Mouse (Mus musculus): ENCODE measurements at regions not wholly inside any gene's neighbourhood (a gene's known extent, or its start where the extent isn't known, plus 50 kb on each side); places are given as distances from the start of the nearest gene placed in this dataset.

- no peaks in the 10 kb centered on the region for H3K36me3 ChIP-seq (ENCODE audit: control insufficient read depth, insufficient read depth, low read length)
- WGBS: 68% methylated on average over 1 of the region's 1 CpGs
- no peaks in the 10 kb centered on the region for H3K4me1 ChIP-seq (ENCODE audit: control insufficient read depth, insufficient read depth, insufficient read length)
- TF ChIP-seq POLR2A (IDR thresholded peaks at IDR 0.05; ENCODE audit: low read depth, low read length) (no peak), CTCF (IDR thresholded peaks at IDR 0.05; ENCODE audit: extremely low read depth, insufficient read depth, insufficient read length, insufficient replicate concordance) (no peak)
- no peak for DNase-seq (ENCODE audit: low read depth in 1 of 2, low spot score in 2 of 2)
- no peak overlapping the region for H3K27ac ChIP-seq (ENCODE audit: insufficient read depth, low read length)
- H3K4me3 ChIP-seq (ENCODE audit: extremely low read depth, insufficient read depth, insufficient read length): no peak overlapping the region
- H3K27me3 ChIP-seq (ENCODE audit: control insufficient read depth, insufficient read depth, low read length): no peaks in the 10 kb centered on the region
Measured at GRCm38 (mm10) chr1:193784966-193785365, 414.9 kb upstream of the Camk1g start.

- no peak overlapping the region for H3K4me3 ChIP-seq (ENCODE audit: extremely low read depth, insufficient read depth, insufficient read length)
- WGBS: 65% methylated on average over 2 of the region's 2 CpGs
- H3K27me3 ChIP-seq (ENCODE audit: control insufficient read depth, insufficient read depth, low read length): no peaks in the 10 kb centered on the region
- H3K4me1 ChIP-seq (ENCODE audit: control insufficient read depth, insufficient read depth, insufficient read length): no peaks in the 10 kb centered on the region
- H3K27ac ChIP-seq (ENCODE audit: insufficient read depth, low read length): no peak overlapping the region
- H3K36me3 ChIP-seq (ENCODE audit: control insufficient read depth, insufficient read depth, low read length): no peaks in the 10 kb centered on the region
- TF ChIP-seq CTCF (IDR thresholded peaks at IDR 0.05; ENCODE audit: extremely low read depth, insufficient read depth, insufficient read length, insufficient replicate concordance) (no peak), POLR2A (IDR thresholded peaks at IDR 0.05; ENCODE audit: low read depth, low read length) (no peak)
- DNase-seq (ENCODE audit: low read depth in 1 of 2, low spot score in 2 of 2): no peak
Measured at GRCm38 (mm10) chr1:193784526-193784925, 414.4 kb upstream of the Camk1g start.

- no peaks in the 10 kb centered on the region for H3K27me3 ChIP-seq (ENCODE audit: control insufficient read depth, insufficient read depth, low read length)
- WGBS: 84% methylated on average over 1 of the region's 1 CpGs
- no peak for DNase-seq (ENCODE audit: low read depth in 1 of 2, low spot score in 2 of 2)
- no peak overlapping the region for H3K27ac ChIP-seq (ENCODE audit: insufficient read depth, low read length)
- H3K4me3 ChIP-seq (ENCODE audit: extremely low read depth, insufficient read depth, insufficient read length): no peak overlapping the region
- TF ChIP-seq POLR2A (IDR thresholded peaks at IDR 0.05; ENCODE audit: low read depth, low read length) (no peak), CTCF (IDR thresholded peaks at IDR 0.05; ENCODE audit: extremely low read depth, insufficient read depth, insufficient read length, insufficient replicate concordance) (no peak)
- H3K4me1 ChIP-seq (ENCODE audit: control insufficient read depth, insufficient read depth, insufficient read length): no peaks in the 10 kb centered on the region
- H3K36me3 ChIP-seq (ENCODE audit: control insufficient read depth, insufficient read depth, low read length): no peaks in the 10 kb centered on the region
Measured at GRCm38 (mm10) chr1:193778181-193778580, 408.1 kb upstream of the Camk1g start.

GRCm38 (mm10) chr1:193769546-193769945 is 399.4 kb upstream of the Camk1g start:
- Histone ChIP-seq H3K4me1 (ENCODE audit: control insufficient read depth, insufficient read depth, insufficient read length) (no peaks in the 10 kb centered on the region), H3K27me3 (ENCODE audit: control insufficient read depth, insufficient read depth, low read length) (no peaks in the 10 kb centered on the region), H3K27ac (ENCODE audit: insufficient read depth, low read length) (no peak overlapping the region), H3K4me3 (ENCODE audit: extremely low read depth, insufficient read depth, insufficient read length) (no peak overlapping the region), H3K36me3 (ENCODE audit: control insufficient read depth, insufficient read depth, low read length) (no peaks in the 10 kb centered on the region)
- DNase-seq (ENCODE audit: low read depth in 1 of 2, low spot score in 2 of 2): no peak
- 60% methylated on average over 4 of the region's 4 CpGs for WGBS
- TF ChIP-seq CTCF (IDR thresholded peaks at IDR 0.05; ENCODE audit: extremely low read depth, insufficient read depth, insufficient read length, insufficient replicate concordance) (no peak), POLR2A (IDR thresholded peaks at IDR 0.05; ENCODE audit: low read depth, low read length) (no peak)

GRCm38 (mm10) chr1:193764103-193764502 is 394.0 kb upstream of the Camk1g start:
- Histone ChIP-seq H3K27ac (ENCODE audit: insufficient read depth, low read length) (no peak overlapping the region), H3K27me3 (ENCODE audit: control insufficient read depth, insufficient read depth, low read length) (no peaks in the 10 kb centered on the region), H3K4me1 (ENCODE audit: control insufficient read depth, insufficient read depth, insufficient read length) (no peaks in the 10 kb centered on the region), H3K36me3 (ENCODE audit: control insufficient read depth, insufficient read depth, low read length) (no peaks in the 10 kb centered on the region), H3K4me3 (ENCODE audit: extremely low read depth, insufficient read depth, insufficient read length) (no peak overlapping the region)
- TF ChIP-seq CTCF (IDR thresholded peaks at IDR 0.05; ENCODE audit: extremely low read depth, insufficient read depth, insufficient read length, insufficient replicate concordance) (no peak), POLR2A (IDR thresholded peaks at IDR 0.05; ENCODE audit: low read depth, low read length) (no peak)
- DNase-seq (ENCODE audit: low read depth in 1 of 2, low spot score in 2 of 2): no peak

GRCm38 (mm10) chr1:193751819-193752251 is 381.7 kb upstream of the Camk1g start:
- TF ChIP-seq POLR2A (IDR thresholded peaks at IDR 0.05; ENCODE audit: low read depth, low read length) (no peak), CTCF (IDR thresholded peaks at IDR 0.05; ENCODE audit: extremely low read depth, insufficient read depth, insufficient read length, insufficient replicate concordance) (no peak)
- 58% methylated on average over 4 of the region's 4 CpGs for WGBS
- DNase-seq (ENCODE audit: low read depth in 1 of 2, low spot score in 2 of 2): no peak
- Histone ChIP-seq H3K36me3 (ENCODE audit: control insufficient read depth, insufficient read depth, low read length) (no peaks in the 10 kb centered on the region), H3K27me3 (ENCODE audit: control insufficient read depth, insufficient read depth, low read length) (no peaks in the 10 kb centered on the region), H3K27ac (ENCODE audit: insufficient read depth, low read length) (no peak overlapping the region), H3K4me1 (ENCODE audit: control insufficient read depth, insufficient read depth, insufficient read length) (no peaks in the 10 kb centered on the region), H3K4me3 (ENCODE audit: extremely low read depth, insufficient read depth, insufficient read length) (no peak overlapping the region)

- H3K36me3 ChIP-seq (ENCODE audit: control insufficient read depth, insufficient read depth, low read length): no peaks in the 10 kb centered on the region
- H3K27me3 ChIP-seq (ENCODE audit: control insufficient read depth, insufficient read depth, low read length): no peaks in the 10 kb centered on the region
- 53% methylated on average over 4 of the region's 4 CpGs for WGBS
- H3K4me1 ChIP-seq (ENCODE audit: control insufficient read depth, insufficient read depth, insufficient read length): no peaks in the 10 kb centered on the region
- H3K27ac ChIP-seq (ENCODE audit: insufficient read depth, low read length): no peak overlapping the region
- DNase-seq (ENCODE audit: low read depth in 1 of 2, low spot score in 2 of 2): no peak
- TF ChIP-seq CTCF (IDR thresholded peaks at IDR 0.05; ENCODE audit: extremely low read depth, insufficient read depth, insufficient read length, insufficient replicate concordance) (no peak), POLR2A (IDR thresholded peaks at IDR 0.05; ENCODE audit: low read depth, low read length) (no peak)
- H3K4me3 ChIP-seq (ENCODE audit: extremely low read depth, insufficient read depth, insufficient read length): no peak overlapping the region
Measured at GRCm38 (mm10) chr1:193750929-193751328, 380.8 kb upstream of the Camk1g start.
